Mouse (Mus musculus) testis, postnatal 14 days (tissue): ENCODE measurements around the gene Cask.
"Not testable (repeated sequence)": the region's sequence is repeated elsewhere in the genome, so short reads cannot be mapped to it uniquely, and the experiment has no call there.

Experiments
- DNase-seq: peaks from one replicate; pipeline ENCODE4 v3.0.0; 2021; ENCODE audit warnings: low spot score

The Cask gene

DNA sequence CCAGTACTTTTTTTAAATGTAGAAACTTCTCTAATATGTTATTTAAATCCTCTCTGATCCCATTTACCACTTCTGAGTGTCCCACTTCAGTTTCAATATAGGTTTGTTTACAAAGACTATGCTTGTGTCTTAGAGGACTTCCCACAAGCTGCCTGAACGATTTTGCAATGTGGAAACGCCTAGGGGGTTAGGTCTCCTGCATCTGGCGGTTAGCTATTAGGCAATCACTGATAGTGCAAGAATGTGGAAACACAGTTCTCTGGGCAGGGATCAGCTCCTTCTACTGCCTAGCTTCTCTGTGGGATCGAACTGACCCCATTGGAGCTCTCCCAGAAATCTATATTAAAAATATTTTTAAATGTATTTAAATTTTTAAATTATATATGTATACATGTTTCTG, at the start of gene Cask:
Gene Cask, minus strand, starts transcription at position 83 of the 400 bp plus-strand sequence.
- no peak for DNase-seq

DNA sequence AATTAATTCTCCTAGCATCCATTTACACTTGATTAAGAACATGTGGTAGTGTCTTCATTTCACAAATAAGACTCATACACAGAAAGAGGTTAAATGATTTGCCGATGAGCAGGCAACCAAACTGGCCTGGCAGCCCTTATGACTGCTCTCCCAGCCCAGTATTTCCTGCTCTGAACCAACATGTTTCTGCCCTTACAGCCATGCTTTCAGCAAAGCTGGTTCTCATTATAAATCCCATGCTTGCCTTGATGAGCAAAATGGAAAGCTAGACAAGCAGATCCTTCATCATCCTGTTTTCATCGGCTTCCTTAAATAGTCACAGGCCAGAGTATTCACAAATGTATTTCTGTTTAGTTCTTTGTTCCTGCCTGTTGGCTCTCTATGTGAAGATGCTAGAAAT, 38.8 kb upstream of the Cask start:
- DNase-seq: no peak

DNA sequence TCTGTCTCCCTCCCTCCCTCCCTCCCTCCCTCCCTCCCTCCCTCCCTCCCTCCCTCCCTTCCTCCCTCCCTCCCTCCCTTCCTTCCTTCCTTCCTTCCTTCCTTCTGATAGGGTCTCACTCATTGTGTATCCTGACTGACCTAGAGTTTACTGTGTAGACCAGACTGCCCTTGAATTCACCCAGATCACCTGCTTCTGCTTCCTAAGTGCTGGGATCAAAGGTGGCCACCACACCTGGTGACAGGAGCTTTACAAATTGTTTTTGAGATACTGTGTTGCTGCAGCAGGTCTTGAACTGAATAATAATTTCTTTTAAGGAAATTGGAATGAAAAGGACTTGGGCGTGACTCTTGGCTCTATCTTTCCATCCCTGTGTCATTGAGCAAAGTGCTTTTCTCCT, 33.2 kb upstream of the Cask start:
- DNase-seq: no peak

DNA sequence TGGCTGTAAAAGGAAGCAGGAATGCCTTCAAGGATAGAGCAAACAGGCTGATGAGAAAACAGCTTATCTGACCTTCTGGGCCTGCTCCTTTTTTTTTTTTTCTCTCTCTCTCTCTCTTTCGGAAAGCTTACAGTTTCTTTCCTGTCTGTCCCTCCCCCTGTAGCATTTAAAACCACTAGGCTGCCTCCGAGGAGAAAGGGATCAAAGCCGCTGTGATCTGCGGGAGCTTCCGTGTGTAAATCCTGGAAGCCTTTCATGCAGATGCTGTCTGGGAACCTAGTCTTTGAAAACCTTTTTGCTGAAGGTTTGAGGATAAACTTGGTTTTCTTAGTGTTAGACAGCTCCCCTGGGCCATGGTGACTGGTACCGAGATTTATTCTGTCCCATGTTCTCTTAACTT, 30.8 kb upstream of the Cask start:
- DNase-seq: no peak

DNA sequence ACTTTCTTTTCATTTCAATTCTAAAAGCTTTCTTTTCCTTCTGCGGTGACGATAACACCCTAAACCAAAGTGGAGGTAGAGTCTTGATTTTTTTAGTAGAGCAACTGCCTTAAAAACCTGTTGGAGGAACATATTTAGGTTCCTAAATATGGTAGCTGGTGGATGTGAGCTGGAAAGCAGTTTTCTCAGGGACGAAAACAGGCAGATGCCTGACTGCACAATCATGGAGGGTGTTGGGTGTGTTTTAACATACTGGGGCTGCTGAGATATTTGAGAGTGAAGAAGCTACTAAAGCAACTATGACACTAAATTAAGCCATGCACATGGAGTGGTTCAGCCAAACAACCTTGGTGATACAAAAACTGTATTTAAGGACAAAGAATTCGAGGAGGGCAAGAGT, 9.0 kb upstream of the Cask start:
- no peak for DNase-seq

DNA sequence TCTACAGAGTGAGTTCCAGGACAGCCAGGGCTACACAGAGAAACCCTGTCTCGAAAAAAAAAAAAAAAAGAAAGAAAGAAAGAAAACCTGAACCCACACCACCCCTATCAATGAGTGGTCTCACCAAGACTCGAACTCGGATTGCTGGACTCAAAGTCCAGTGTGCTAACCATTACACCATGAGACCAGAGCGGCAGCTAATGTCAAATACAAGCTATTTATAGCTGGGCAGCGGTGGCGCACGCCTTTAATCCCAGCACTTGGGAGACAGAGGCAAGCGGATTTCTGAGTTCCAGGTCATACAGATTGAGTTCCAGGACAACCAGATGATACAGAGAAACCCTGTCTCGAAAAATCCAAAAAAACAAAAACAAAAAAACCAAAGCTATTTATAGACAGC, 7.9 kb upstream of the Cask start:
- peak; percentile 26 for DNase-seq

DNA sequence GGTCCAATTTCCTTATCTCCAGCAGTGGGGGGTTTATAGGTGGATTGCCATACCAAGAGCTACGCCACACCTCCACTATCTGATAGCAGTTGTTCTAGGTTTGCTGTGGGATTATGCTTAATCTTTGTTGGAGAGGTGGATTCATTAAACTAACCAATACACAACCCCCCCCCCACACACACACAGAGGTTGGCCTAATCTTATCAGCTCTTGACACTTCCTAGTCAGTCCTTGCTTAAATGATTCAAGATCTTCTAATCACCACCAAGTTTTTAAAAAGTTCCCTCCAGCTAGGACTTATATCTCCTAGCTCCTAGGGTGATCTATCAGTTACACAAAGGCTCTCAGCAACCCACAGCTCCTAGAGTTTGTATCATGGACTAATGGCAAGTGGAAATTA, 2.7 kb downstream of the Cask start:
- no peak for DNase-seq

DNA sequence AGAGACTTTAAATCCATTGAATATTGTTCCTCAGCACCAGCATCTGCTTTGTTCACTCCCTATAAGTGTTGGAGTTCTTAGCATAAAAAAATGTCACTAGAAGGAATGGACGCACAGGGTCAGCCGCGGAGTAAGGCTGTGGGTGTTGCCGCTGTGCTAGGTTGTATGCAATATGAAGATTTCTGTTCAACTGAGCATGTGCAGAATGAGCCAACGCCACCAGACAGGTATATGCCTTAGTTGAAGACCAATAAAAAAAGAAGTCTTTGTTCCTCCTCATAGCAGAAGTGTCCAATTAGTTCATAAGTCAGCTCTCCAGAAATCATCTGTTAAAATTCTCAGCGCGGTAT, 3.7 kb downstream of the Cask start:
- DNase-seq: no peak

DNA sequence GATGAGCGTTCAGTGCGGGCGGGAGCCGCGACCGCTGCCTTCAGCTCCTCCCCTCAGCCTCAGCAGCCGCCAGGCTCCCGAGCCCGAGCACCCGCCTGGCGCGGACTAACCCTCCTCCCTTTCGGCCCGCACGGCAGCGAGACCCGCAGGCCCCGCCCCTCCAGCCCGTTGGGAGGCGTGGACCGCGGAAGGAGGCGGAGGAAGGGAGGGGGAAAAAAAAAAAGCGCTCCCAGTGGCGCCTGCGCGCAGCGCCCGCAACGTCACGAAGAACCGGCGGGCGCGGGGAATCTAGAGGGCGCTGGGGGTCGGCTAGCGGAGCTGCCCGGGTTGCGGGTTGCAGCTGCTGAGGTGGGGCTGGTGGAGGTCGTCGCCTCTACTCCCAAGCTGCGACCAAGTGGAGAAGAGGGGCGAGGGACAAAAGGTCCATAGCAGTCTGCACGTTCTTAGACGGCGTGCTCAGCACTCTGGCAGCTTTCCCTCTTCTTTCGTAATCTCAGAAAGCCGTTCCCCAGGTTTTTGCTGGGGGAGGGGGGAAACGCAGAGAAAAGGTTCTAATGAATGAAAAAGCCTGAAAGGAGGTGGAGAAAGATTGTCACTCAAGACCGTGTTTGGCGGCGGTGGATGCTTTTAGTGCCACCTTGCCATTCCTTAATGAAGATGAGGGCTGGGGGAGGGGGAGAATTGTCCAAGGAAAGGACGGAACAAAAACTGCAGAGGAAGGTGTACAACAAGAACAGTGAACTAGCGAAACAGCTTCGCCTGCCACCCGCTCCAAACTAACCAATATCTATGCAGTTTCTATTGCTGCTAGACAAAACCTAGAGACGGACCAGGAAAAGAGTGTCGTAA, 4.3 kb downstream of the Cask start:
- peak; percentile 90 for DNase-seq

DNA sequence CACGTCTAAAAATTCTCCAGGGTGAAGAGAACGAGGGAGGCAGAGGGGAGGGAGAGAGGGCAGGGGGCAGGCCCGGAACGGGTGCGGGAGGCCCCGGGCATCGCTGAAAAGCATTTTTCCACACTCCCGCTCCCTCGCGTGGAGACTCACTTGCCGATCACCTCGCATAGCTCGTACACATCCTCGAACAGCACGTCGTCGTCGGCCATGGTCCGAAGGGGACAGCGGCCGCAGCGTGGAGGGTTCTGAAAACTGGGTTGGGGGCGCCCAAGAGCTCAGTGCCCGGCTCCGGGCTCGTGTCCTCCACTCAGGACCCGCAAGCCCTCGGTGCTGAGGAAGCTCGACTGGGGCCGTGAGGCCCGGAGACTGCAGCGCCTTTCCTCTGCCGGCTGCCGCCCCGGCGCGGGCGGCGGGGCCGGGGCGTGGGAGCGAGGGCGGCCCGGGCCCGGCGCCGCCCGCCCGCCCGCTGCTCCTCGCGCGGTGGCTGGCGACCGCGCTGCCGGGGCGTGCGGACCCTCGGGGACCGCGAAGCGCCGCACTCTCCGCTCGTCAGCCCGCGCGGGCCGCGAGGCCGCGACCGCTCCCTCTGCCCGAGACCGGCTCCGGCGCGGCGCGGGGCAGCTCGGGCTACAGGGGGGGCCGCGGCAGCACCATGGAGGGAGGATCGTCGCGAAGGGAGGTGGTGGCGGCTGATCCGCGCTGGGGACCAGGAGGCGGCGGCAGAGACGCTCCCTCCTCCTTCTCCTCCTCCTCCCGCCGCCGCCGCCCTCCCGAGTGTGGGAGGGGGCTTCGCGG, 5.1 kb downstream of the Cask start:
- DNase-seq: peak; percentile 32

DNA sequence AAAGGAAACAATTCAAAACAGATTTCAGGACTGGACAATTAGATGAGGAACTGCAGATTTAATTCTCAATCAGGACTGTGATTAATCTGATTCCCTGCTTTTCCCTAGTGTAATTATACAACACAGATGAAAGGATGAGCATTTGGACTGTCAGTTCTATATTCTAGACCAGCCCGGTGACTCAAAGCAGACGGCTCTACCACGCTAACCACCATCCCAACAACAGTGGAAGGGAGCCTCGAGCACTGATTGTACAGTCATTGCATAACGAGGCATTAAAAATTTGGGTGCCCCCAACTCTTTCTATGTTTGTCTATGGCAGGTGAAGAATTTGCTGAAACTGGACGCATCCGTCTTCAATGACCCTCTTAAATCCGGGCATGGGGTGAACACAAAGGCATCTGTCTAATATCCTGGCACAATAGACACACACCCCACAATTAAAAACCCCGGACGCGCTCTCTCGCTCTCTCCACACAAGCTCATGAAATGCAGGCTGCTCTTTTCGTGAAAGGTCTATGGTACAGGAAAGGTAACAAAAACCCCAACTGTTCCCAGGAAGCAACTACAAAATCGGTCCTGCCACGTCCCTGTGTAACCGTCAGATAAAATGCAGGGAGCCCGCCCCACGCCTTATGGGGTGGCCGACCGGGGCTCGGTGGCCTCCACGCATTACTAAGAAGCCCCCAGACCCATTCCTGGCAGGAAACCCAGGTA, 5.9 kb downstream of the Cask start:
- peak; percentile 3 for DNase-seq

DNA sequence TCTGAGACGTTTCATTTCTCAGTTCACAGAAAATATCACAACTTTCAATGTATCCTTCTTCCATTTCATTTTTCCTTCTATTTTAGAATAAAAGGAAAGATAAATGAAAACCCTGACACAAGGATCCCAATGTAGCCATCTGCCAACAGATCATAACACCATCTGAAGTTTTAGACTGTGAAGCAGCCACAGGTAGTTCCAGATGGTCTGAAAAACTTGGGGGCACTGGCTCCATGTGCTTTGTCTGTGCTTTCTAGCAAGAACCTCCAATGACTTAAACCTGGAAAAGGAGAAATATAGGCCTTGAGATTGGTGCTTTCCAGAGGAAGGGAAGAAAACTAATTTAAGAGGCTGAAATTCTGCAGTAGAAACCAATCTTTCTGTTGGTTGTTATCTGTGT, 28.4 kb downstream of the Cask start:
- no peak for DNase-seq

DNA sequence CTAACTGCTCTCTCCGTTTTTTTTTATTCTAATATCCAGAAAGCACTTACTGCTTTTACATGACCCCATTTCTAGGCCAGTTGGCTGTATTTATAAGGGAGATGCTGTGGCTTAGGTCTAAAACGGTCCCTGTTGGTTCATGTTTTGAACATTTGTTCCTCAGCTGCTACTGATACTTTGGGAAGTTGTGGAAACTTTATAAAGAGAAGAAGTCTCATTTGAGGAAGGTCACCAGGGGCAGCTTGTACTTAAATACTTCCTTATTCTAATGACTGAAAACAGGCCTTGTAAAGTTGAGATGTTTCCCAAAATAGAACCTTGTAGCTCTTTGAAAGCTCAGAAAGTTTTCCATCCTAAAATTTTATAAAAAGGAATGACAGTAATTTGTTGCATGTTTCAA, 52.4 kb downstream of the Cask start:
- DNase-seq: no peak

DNA sequence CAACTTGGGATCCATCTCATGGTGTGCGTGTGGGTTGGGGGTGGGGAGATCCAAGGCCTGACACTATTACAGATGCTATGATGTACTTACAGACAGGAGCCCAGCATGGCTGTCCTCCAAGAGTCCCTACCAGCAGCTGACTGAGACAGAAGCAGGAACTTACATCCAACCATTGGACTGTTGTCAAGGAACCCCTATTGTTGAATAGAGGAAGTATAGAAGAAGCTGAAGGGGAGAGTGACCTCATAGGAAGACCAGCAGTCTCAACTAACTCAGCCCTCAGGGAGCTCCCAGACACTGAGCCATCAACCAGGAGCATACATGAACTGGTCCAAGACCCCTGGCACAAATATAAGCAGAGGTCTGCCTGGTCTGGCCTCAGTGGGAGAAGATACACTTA, 85.5 kb downstream of the Cask start:
- DNase-seq: no peak

DNA sequence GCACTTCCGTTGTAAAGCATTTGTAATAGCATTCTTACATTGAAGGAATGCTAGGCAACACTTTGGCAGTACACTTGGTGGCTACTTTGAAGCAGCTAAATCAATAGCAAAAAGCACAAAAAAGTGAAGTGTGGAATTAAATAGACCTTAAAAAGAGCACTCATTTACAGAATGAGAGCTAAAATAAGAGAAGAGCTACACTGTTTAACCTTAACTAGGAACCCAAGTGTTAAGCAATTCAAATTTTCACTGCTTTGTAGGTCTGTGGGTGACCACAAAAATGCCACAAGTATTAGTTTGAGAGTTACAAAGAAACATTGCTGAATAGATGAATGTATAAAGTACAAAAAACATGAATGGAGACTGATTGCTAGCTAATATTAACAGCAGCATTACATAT, 86.1 kb downstream of the Cask start:
- DNase-seq: no peak

DNA sequence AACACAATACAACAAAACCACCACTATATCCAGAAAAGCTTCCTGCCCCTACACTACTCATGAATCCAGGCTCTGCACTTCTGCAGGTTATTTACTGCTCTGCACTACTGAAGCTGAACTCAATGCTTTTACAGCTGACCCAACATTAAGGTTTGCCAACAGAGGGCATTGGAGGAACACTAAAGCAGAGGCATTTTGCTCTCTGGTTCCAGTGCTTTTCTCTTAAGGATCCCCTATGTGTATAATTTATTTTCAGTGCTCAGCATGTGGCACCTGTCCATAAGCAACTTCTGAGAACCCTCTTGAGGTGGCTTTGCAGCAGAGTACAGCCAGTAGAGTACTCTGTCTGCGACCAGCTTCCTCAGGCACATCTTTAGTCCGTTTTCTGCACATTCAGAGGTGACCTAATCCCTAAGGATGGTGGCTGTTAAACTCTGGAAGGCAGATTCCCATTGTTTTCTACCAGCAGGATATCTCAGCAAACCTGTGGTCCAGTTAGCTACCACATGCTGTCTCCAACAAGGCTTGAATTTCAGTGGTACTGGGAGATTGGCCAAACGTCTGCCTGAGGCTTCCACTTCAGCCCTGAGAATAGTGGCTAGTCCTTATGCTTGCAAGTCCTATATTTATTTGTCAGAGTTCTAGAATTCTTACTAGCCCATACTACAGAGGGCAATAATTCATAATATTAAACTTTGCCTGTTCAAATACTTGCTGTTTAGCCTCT, 93.7 kb downstream of the Cask start:
- DNase-seq: no peak

DNA sequence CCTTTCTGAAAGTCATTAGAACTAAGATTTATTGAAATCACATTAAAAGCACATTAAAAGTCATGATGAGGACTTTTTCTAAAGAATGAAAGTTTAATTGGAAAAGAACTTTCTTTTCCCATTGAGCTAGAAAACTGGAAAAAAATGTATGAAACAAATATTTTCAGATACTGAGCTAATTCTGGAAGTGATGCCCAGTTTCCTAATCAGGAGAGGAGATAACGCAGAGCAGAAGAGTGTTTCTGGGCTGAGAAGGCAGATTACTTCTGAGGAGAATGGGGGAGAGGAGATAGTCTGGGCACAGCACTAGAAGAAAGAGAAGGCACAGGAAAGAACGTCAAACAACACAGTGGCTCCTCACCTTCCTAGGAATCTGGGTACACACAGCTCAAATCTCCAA, 110.1 kb downstream of the Cask start:
- DNase-seq: no peak

DNA sequence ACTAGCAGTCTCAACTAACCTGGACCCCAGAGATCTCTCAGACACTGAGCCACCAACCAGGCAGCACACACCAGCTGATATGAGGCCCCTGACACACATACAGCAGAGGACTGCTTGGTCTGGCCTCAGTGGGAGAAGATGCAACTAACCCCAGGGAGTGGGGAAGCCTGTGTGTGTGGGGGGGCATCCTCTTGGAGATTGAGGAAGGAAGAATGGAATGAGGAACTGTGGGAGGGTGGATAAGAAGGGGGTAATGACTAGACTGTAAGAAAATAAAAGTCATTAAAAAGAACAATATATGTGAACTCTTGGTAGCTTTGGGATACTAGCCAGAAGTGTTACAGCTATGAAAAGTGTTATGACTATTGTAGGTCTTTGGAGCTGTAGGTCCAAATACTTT, 120.4 kb downstream of the Cask start:
- not testable (repeated sequence) for DNase-seq

DNA sequence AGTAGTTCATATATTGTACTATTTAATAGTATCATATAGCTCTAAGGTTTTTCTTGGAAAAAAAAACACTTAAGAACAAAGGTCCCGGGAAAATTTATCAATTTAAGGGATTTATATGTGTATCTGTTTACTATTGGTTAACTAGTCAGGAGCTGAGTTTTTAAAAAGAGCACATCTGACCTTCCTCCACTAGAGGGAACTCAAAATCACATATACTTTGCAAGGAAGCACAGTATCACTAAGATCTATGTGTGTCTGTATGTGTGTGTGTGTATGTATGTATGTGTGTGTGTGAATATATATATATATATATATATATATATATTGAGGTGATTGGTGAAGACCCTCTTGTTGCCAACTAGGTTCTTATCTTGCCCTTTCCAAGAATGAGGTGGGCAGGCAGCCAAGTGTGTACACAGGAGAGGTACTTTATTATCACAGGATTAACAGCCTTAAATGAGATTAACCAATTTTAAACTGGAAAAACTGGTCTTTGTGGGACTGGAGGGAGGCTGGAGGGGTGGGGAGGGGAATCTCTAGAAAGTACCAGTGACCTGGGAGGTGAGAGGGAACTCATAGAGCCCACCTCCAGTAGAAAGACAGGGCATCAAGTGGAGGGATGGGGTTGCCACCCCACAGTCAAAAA, 121.2 kb downstream of the Cask start:
- DNase-seq: no peak

DNA sequence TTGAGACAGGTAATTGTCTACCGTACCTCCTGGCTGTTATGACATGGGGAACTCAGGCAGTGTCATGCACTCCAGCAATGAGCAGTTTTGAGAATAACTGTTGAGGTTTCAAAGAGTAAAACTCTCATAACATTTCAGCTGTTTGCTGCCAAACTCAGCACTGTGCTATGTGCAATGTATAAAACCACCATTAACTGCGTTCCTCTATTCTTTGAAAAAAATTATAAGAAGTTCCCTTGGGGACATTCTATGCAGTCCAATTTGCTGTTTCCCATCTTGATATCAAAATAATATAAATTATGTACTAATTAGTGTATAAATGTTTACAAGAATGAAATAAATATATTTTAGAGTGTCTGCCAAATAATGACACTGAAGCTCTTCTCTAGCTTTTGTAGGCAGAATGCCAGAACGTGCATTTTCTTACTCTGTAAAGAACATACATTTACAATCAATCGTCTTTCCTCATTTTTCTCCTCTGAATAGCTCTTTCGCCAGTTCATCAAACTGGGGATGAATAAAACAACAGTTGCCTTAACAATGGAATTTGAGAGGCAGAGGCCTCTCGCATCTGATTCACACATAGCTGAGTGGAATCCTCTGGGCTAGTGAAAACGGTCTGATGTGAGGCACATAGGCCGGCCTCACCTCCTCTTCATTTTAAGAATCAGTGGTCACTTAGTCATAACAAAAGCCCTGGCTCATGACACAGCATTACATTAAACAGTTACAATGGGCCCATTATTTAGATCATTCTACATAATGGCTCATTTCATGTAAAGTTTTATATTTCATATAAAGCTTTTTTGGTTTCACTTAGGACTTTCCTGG, 125.4 kb downstream of the Cask start:
- DNase-seq: no peak

DNA sequence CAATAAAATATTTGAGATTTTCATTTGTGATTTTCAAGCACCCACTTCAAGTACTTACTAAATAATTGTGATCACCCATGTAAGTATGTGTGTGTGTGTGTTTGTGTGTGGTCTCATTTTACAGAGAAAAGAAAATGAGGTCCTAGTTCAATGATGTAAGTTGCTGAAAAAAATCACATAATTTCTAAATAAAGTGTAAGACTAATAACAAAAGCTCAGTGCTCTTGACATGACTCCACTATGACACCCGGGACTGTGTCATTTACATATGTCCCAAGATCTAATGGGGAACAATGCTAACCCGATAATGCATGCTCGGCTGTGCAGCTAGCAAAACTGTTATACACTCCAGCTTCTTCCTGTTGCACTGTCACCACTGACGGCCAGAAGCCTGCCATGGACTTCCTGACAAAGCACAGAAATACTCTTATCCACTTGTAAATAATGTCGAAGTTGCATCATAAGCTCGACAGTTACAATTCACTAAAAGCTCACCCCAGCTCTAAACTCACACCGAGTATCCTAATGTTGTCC, 130.8 kb downstream of the Cask start:
- no peak for DNase-seq
